Mouse (Mus musculus): ENCODE measurements around the gene Rnft2.

Gene Rnft2

GRCm38 (mm10) chr5:118247378-118247777 lies 2.5 kb upstream of the Rnft2 start:
- no peak for DNase-seq

- no peak for DNase-seq
Measured at GRCm38 (mm10) chr5:118245606-118246308, 841 bp upstream of the Rnft2 start.

- DNase-seq, result no peak
Measured at GRCm38 (mm10) chr5:118239671-118240070, 5.2 kb downstream of the Rnft2 start.

- no peak for DNase-seq
Measured at GRCm38 (mm10) chr5:118236891-118237290, 8.0 kb downstream of the Rnft2 start.

- DNase-seq, result no peak
Measured at GRCm38 (mm10) chr5:118230071-118230611, 14.8 kb downstream of the Rnft2 start.

- DNase-seq, result no peak
Measured at GRCm38 (mm10) chr5:118223142-118223757, 21.7 kb downstream of the Rnft2 start.

GRCm38 (mm10) chr5:118217410-118217809 lies 27.5 kb downstream of the Rnft2 start:
- DNase-seq, result no peak

GRCm38 (mm10) chr5:118214418-118215154 lies 30.3 kb downstream of the Rnft2 start:
- DNase-seq, result peak; percentile 23

GRCm38 (mm10) chr5:118214012-118214411 lies 30.9 kb downstream of the Rnft2 start:
- DNase-seq, result no peak

GRCm38 (mm10) chr5:118205852-118206251 lies 39.1 kb downstream of the Rnft2 start:
- no peak for DNase-seq

GRCm38 (mm10) chr5:118204675-118205440 lies 40.1 kb downstream of the Rnft2 start:
- DNase-seq, result peak; percentile 3

GRCm38 (mm10) chr5:118199670-118200069 lies 45.2 kb downstream of the Rnft2 start:
- no peak for DNase-seq

GRCm38 (mm10) chr5:118197421-118197820 lies 47.5 kb downstream of the Rnft2 start:
- DNase-seq, result no peak

- no peak for DNase-seq
Measured at GRCm38 (mm10) chr5:118192221-118192620, 52.7 kb downstream of the Rnft2 start.

- no peak for DNase-seq
Measured at GRCm38 (mm10) chr5:118190491-118190890, 54.4 kb downstream of the Rnft2 start.

- DNase-seq, result no peak
Measured at GRCm38 (mm10) chr5:118188356-118188755, 56.6 kb downstream of the Rnft2 start.

GRCm38 (mm10) chr5:118186903-118187633 lies 57.8 kb downstream of the Rnft2 start:
- no peak for DNase-seq

- DNase-seq, result no peak
Measured at GRCm38 (mm10) chr5:118177640-118178039, 67.3 kb downstream of the Rnft2 start.

GRCm38 (mm10) chr5:118175137-118175536 lies 69.8 kb downstream of the Rnft2 start:
- DNase-seq, result no peak

- no peak for DNase-seq
Measured at GRCm38 (mm10) chr5:118174310-118175009, 70.5 kb downstream of the Rnft2 start.

- no peak for DNase-seq
Measured at GRCm38 (mm10) chr5:118172078-118172723, 72.7 kb downstream of the Rnft2 start.

Measured in kidney, adult 18-20 months (tissue).